Mouse (Mus musculus) kidney, adult 2 months (tissue): ENCODE results near the gene Rnh1. TPM values are rescaled to one million over a fixed set of nuclear protein-coding genes. Genes with fewer than 3 reads are reported as not detected.

Experiments used
- DNase-seq: peaks from one replicate; pipeline ENCODE4 v3.0.0; 2021
- H3K27ac ChIP-seq: fragments of 200-500 bp; 2 replicates; pipeline ENCODE4 v1.5.1; 2012; ENCODE audit warnings: low read depth, low read length, control low read depth, inconsistent platforms; ENCODE audit not compliant: insufficient read depth
- H3K27me3 ChIP-seq: fragments of 200-500 bp; replicated peaks from 2 replicates; pipeline ENCODE4 v1.6.1; 2012; ENCODE audit warnings: mild to moderate bottlenecking, moderate library complexity, low read length, inconsistent platforms; ENCODE audit not compliant: control insufficient read depth, insufficient read depth
- H3K36me3 ChIP-seq: fragments of 200-500 bp; 2 replicates; pipeline ENCODE4 v1.6.1; 2012; ENCODE audit warnings: mild to moderate bottlenecking, moderate library complexity, low read length, inconsistent platforms; ENCODE audit not compliant: control insufficient read depth, insufficient read depth
- H3K4me1 ChIP-seq: fragments of 200-500 bp; 2 replicates; pipeline ENCODE4 v1.6.1; 2011; ENCODE audit warnings: low read length; ENCODE audit not compliant: control insufficient read depth, insufficient read depth
- H3K4me3 ChIP-seq: fragments of 200-500 bp; 2 replicates; pipeline ENCODE4 v1.5.1; 2011; ENCODE audit warnings: mild to moderate bottlenecking, low read depth, low read length, control low read depth; ENCODE audit not compliant: insufficient read depth
- CTCF ChIP-seq: fragments of 200-500 bp; conservative IDR thresholded peaks from 2 replicates; pipeline ENCODE4 v1.5.1; 2011; ENCODE audit warnings: low read depth, mild to moderate bottlenecking, control low read depth, low read length, moderate library complexity, mixed read lengths; ENCODE audit not compliant: insufficient read depth, insufficient read length
- POLR2A ChIP-seq: fragments of 200-500 bp; IDR thresholded peaks from one replicate; pipeline ENCODE4 v1.6.1; 2011; ENCODE audit warnings: low read depth, low read length, control low read depth
- WGBS: fragments of 180-500 bp; shearing (Covaris S2); methylation state at CpG from one replicate; pipeline ENCODE4 v1.1.7; 2018; 5-methylcytosine and 5-hydroxymethylcytosine counted together
- polyA plus RNA-seq: library from polyadenylated mRNA; depleted of rRNA; stranded (reverse); fragments of >200 nt; gene quantifications from 2 replicates; pipeline ENCODE4 v1.2.3, GENCODE M21; 2012

Gene Rnh1
- polyA plus RNA-seq, 1 experiment: 190 TPM

GRCm38 (mm10) chr7:141188194-141188593, 15.5 kb upstream of the Rnh1 start:
- TF ChIP-seq CTCF (no peak), POLR2A (no peak)
- Histone ChIP-seq H3K27ac (no peak overlapping the region), H3K27me3 (no peaks in the 10 kb centered on the region), H3K36me3 (peaks cover 2% of the 10 kb centered on the region; the same call in 1 of the 2 replicates), H3K4me3 (no peak overlapping the region), H3K4me1 (peaks cover 5% of the 10 kb centered on the region; the same call in 1 of the 2 replicates)
- no peak for DNase-seq
- 86% methylated on average over 3 of the region's 3 CpGs for WGBS

- Histone ChIP-seq H3K4me3 (no peak overlapping the region), H3K27me3 (no peaks in the 10 kb centered on the region), H3K36me3 (no peaks in the 10 kb centered on the region), H3K27ac (no peak overlapping the region), H3K4me1 (peaks cover 8% of the 10 kb centered on the region; the same call in 1 of the 2 replicates)
- 2% methylated on average over 8 of the region's 8 CpGs for WGBS
- no peak for TF ChIP-seq POLR2A
- peak; percentile 98 for TF ChIP-seq CTCF
- DNase-seq: peak; percentile 93
Measured at GRCm38 (mm10) chr7:141176173-141176572, 3.5 kb upstream of the Rnh1 start.

GRCm38 (mm10) chr7:141175068-141175467, 2.4 kb upstream of the Rnh1 start:
- H3K36me3 ChIP-seq: no peaks in the 10 kb centered on the region

DNA sequence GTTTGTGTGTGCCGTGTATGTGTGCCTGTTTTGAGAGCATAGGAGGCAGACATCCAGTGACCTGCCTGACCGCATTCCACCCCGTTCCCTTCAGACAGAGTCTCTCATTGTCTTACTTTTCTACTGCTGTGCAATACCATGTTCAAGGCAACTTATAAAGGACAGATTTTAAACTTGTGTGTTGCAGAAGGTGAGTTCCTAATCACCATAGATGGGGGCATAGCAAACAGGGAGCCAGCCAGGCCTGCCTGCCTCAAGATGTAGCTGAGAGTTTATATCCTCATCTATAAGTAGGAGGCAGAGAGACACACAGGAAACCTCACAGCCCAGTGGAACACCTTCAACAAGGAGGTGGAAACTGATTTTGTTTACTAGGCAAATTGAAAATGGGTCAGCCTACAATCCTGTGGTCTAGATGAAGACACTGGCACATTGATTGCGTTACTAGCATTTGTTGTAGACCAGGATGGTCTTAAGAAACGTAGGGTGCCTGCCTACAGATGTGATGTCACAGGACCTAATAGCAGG, 730 bp upstream of the Rnh1 start:
- Histone ChIP-seq H3K27ac (peak overlapping the region; percentile 70), H3K4me1 (peaks cover 15% of the 10 kb centered on the region; the same call in 1 of the 2 replicates), H3K27me3 (no peaks in the 10 kb centered on the region), H3K4me3 (peak overlapping the region; percentile 72; the same call in 1 of the 2 replicates), H3K36me3 (no peaks in the 10 kb centered on the region)
- no peak for TF ChIP-seq CTCF
- TF ChIP-seq POLR2A: no peak
- no peak for DNase-seq
- 65% methylated on average over 5 of the region's 5 CpGs for WGBS

More at GRCm38 (mm10) chr7:141175068-141175467, 2.4 kb upstream of the Rnh1 start:
- no peak for DNase-seq
- no peak overlapping the region for H3K4me3 ChIP-seq
- TF ChIP-seq POLR2A (no peak), CTCF (no peak; the same call in 1 of the 2 replicates)
- no peaks in the 10 kb centered on the region for H3K27me3 ChIP-seq
- H3K27ac ChIP-seq: no peak overlapping the region
- WGBS: 85% methylated on average over 4 of the region's 4 CpGs
- H3K4me1 ChIP-seq: peaks cover 8% of the 10 kb centered on the region; the same call in 1 of the 2 replicates

DNA sequence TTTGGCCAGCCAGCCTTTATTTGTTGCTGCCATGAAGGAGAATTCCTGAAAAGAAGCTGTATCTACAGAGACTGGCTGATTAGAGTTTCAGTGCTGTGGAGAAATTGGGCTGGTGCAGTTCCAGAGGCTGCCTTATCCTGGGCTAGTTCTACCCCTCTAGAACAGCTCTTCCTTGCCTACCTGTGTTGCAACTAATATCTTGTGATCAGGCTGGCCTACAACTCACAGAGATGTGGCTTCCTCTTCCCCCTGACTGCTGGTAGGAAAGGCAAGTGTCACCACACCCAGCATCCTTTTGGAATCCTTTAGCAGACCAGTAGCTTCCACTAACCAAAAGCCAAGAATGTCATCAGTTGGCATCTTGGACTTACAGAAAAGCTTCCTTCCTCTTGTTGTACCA, 2.8 kb downstream of the Rnh1 start:
- DNase-seq: no peak
- Histone ChIP-seq H3K27me3 (no peaks in the 10 kb centered on the region), H3K4me1 (peaks cover 15% of the 10 kb centered on the region; the same call in 1 of the 2 replicates), H3K4me3 (no peak overlapping the region), H3K27ac (no peak overlapping the region), H3K36me3 (no peaks in the 10 kb centered on the region)
- TF ChIP-seq CTCF (no peak), POLR2A (no peak)

- no peaks in the 10 kb centered on the region for H3K27me3 ChIP-seq
Measured at GRCm38 (mm10) chr7:141169300-141169699, 3.4 kb downstream of the Rnh1 start.

DNA sequence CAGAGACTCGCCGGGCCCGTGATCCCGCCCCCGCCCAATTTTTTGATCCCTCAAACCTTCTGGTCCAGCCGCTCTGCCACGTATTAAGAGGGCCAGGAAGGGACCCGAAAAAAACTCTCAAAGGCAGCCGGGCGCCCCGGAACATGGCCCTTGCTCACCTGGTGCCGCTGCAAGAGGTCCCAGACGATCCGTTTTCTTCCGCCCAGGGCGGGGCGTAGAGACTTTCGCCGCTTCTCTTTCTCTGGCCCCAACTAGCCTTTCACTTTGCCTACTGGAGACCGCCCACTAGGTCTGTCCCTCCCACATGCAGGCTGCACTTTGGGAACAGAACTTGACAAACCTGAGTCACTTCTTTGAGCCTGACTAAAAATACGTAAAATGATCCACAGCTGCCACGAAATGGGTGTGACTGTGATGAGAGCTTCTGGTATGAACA, 4.1 kb downstream of the Rnh1 start:
- Histone ChIP-seq H3K27ac (peak overlapping the region; percentile 32; the same call in 1 of the 2 replicates), H3K27me3 (no peaks in the 10 kb centered on the region), H3K36me3 (no peaks in the 10 kb centered on the region; the same call in 1 of the 2 replicates), H3K4me3 (peak overlapping the region; percentile 61), H3K4me1 (peaks cover 15% of the 10 kb centered on the region; the same call in 1 of the 2 replicates)
- peak; percentile 87 for DNase-seq
- 3% methylated on average over 22 of the region's 22 CpGs for WGBS
- TF ChIP-seq POLR2A: no peak

More at GRCm38 (mm10) chr7:141169300-141169699, 3.4 kb downstream of the Rnh1 start:
- Histone ChIP-seq H3K4me1 (peaks cover 15% of the 10 kb centered on the region; the same call in 1 of the 2 replicates), H3K36me3 (no peaks in the 10 kb centered on the region), H3K27ac (no peak overlapping the region), H3K4me3 (no peak overlapping the region)
- peak; percentile 24 for DNase-seq
- 54% methylated on average over 1 of the region's 1 CpGs for WGBS
- TF ChIP-seq POLR2A (no peak), CTCF (no peak)

- WGBS: 12% methylated on average over 7 of the region's 7 CpGs
- H3K4me3 ChIP-seq: peak overlapping the region; percentile 61
Measured at GRCm38 (mm10) chr7:141167901-141168517, 4.6 kb downstream of the Rnh1 start.

More at GRCm38 (mm10) chr7:141167901-141168517, 4.6 kb downstream of the Rnh1 start:
- Histone ChIP-seq H3K27me3 (no peaks in the 10 kb centered on the region), H3K27ac (peak overlapping the region; percentile 32; the same call in 1 of the 2 replicates), H3K4me1 (peaks cover 10% of the 10 kb centered on the region; the same call in 1 of the 2 replicates), H3K36me3 (no peaks in the 10 kb centered on the region; the same call in 1 of the 2 replicates)
- no peak for TF ChIP-seq CTCF
- no peak for TF ChIP-seq POLR2A
- DNase-seq: peak; percentile 30
